Mouse (Mus musculus) liver, embryonic 14.5 days (tissue): Measurements from ENCODE around the gene Nrp2. TPM values are rescaled to one million over a fixed set of nuclear protein-coding genes. Genes with fewer than 3 reads are reported as not detected.

ENCODE experiments used
- ATAC-seq: fragments of 200-750 bp; cut with Nextera tagmentation; 2 replicates; pipeline ENCODE4 v1.8.0; 2017; ENCODE audit warnings: moderate number of reproducible peaks, mild to moderate bottlenecking, moderate library complexity; ENCODE audit not compliant: insufficient read depth
- DNase-seq, 3 experiments: peaks; one replicate each; pipeline ENCODE4 v3.0.0-alpha.2; 2012 to 2013; ENCODE audit warnings: low read depth in 3 of 3, low spot score in 3 of 3
- H3K27ac ChIP-seq: fragments of 300-500 bp; sonication (generic); 2 replicates; pipeline ENCODE4 v1.5.1; 2014; ENCODE audit warnings: moderate library complexity, mild to moderate bottlenecking, control low read depth, inconsistent platforms
- H3K27me3 ChIP-seq: fragments of 300-500 bp; sonication (generic); 2 replicates; pipeline ENCODE4 v1.6.1; 2014; ENCODE audit warnings: mild to moderate bottlenecking, low read length, moderate library complexity; ENCODE audit not compliant: control insufficient read depth, insufficient read depth
- H3K36me3 ChIP-seq: fragments of 300-500 bp; sonication (generic); replicated peaks from 2 replicates; pipeline ENCODE4 v1.6.1; 2014; ENCODE audit warnings: low read depth; ENCODE audit not compliant: control insufficient read depth, insufficient read depth
- H3K4me1 ChIP-seq, 2 experiments: fragments of 200-500 bp in 1 of 2; fragments of 300-500 bp in 1 of 2; sonication (generic) in 1 of 2; replicated peaks; 2 replicates each; pipeline ENCODE4 v1.6.1; 2012 to 2014; ENCODE audit warnings: antibody characterized with exemption in 1 of 2, inconsistent platforms in 1 of 2, low read length in 1 of 2; ENCODE audit not compliant: control insufficient read depth in 2 of 2, insufficient read depth in 2 of 2
- H3K4me2 ChIP-seq: fragments of 300-500 bp; sonication (generic); 2 replicates; pipeline ENCODE4 v1.6.1; 2014; ENCODE audit warnings: low read depth, mild to moderate bottlenecking, control low read depth, moderate library complexity
- H3K4me3 ChIP-seq, 2 experiments: fragments of 200-500 bp in 1 of 2; fragments of 300-500 bp in 1 of 2; sonication (generic) in 1 of 2; 2 replicates each; pipeline ENCODE4 v1.5.1; 2012 to 2014; ENCODE audit warnings: low read depth in 2 of 2, low read length in 2 of 2, mild to moderate bottlenecking in 2 of 2, control low read depth in 1 of 2, inconsistent platforms in 1 of 2, moderate library complexity in 1 of 2; ENCODE audit not compliant: insufficient read depth in 1 of 2
- H3K9ac ChIP-seq: fragments of 300-500 bp; sonication (generic); replicated peaks from 2 replicates; pipeline ENCODE4 v1.6.1; 2014; ENCODE audit warnings: mild to moderate bottlenecking, control low read depth, moderate library complexity
- H3K9me3 ChIP-seq: fragments of 300-500 bp; sonication (generic); 2 replicates; pipeline ENCODE4 v1.6.1; 2016; ENCODE audit warnings: low read length, mixed read lengths; ENCODE audit not compliant: control insufficient read depth
- CTCF ChIP-seq: IDR thresholded peaks from 2 replicates; pipeline ENCODE4 v1.5.1; 2016; ENCODE audit warnings: antibody characterized with exemption, low read depth, control low read depth
- EP300 ChIP-seq: IDR thresholded peaks from 2 replicates; pipeline ENCODE4 v1.6.1; 2016; ENCODE audit warnings: antibody characterized with exemption, low read depth
- WGBS: fragments of 180-500 bp; shearing (Covaris S2); extraction: QIAGEN DNeasy Blood & Tissue Kit; methylation state at CpG from one replicate; pipeline ENCODE4 v1.1.7; 2014; ENCODE audit not compliant: insufficient replicate concordance; 5-methylcytosine and 5-hydroxymethylcytosine counted together
- polyA plus RNA-seq, 2 experiments: library from polyadenylated mRNA; depleted of rRNA in 1 of 2; stranded (reverse) in 1 of 2; unstranded in 1 of 2; fragments of >200 nt; fragmentation: Nextera tagmentation in 1 of 2; extraction: Ambion mirVana in 1 of 2; gene quantifications; 2 replicates each; pipeline versions ENCODE4 v1.2.1 to v1.2.3; 2012 to 2014

The Nrp2 gene
- polyA plus RNA-seq, 2 experiments = 0.32 to 0.76 TPM

DNA sequence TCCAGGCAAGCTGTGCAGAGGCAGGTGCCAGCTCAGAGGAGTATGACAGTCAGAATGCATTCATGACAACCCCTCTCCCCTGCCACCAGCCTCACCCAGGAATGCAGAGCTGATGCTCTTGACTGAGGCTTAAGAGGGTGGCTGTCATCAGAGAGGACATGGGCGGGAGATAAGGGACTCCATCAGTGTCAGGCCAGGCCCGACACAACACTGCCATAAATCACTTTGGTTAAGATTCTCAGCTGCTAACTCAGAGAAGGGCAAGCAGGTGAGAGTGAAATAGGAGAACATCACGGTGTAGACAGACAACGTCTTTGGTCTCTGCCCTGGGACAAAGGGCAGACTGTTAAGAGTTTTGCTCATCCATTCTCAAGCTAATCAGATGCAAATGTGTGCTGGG, 125.1 kb downstream of the Nrp2 start:
- ATAC-seq (no peak), DNase-seq (no peak)
- H3K4me3 ChIP-seq = no peak overlapping the region
- H3K36me3 ChIP-seq = no peaks in the 10 kb centered on the region
- H3K9ac ChIP-seq = no peak overlapping the region
- no peak overlapping the region for H3K27ac ChIP-seq
- H3K4me1 ChIP-seq = no peaks in the 10 kb centered on the region; a peak in 1 of 4 replicates
- TF ChIP-seq CTCF (no peak), EP300 (no peak)
- H3K27me3 ChIP-seq = no peaks in the 10 kb centered on the region
- 43% methylated on average over 4 of the region's 4 CpGs for WGBS
- H3K4me2 ChIP-seq = no peak overlapping the region
- no peaks in the 10 kb centered on the region for H3K9me3 ChIP-seq

DNA sequence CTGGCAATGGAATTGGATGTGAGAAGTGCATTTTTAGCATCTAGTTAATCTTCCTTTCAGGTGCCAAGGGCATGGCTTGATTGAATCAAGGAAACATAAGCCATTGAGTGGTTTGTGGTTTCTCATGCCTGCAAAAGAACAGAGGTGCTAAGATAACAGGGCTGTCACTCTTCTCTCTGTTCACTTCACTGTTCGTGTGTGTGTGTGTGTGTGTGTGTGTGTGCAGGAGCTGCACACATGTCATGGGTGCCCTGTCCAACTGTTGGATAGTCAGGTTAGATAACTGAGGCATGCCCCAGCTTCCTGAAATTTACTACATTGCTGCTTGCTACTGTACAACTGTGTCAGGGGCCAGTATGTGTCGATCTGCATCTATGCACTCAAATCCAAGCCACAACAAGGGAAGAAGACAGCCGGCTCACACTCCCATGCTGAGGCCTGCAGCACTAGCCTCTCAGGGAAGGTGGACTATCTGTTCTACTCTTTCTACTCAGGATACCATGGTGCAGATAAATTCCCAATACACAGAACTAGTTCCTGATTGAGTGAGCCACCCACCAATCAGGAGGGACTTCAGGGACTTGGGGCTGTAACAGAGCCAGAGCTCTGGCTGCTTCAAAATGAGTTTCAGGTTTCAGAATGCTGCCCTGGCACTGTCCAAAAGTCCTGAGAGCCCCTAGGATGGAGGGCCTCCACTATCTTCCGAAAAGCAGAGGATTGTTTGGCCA, 126.8 kb downstream of the Nrp2 start:
- no peak overlapping the region for H3K4me2 ChIP-seq
- 25% methylated on average over 4 of the region's 4 CpGs for WGBS
- H3K9ac ChIP-seq = no peak overlapping the region
- no peaks in the 10 kb centered on the region for H3K27me3 ChIP-seq
- DNase-seq = no peak
- no peaks in the 10 kb centered on the region; a peak in 1 of 4 replicates for H3K4me1 ChIP-seq
- no peaks in the 10 kb centered on the region for H3K9me3 ChIP-seq
- H3K36me3 ChIP-seq = no peaks in the 10 kb centered on the region
- no peak for TF ChIP-seq CTCF
- no peak overlapping the region for H3K27ac ChIP-seq
- no peak for ATAC-seq
- no peak overlapping the region for H3K4me3 ChIP-seq

DNA sequence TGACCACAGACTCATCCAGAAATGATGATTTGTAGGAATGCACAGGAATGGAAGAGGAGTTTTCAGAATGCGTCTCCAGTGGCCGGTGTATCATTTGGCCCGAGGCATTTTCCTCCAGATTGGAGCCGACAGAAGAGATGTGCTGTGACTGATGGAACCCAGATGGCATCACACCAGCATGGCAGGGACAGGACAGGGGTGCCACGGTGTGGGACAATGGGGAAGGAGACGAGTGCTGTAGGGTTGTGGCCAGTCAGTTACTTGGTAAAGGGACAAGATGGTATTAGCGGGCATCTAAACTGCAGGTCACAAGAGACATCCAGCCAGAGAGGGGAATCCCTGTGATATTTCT, 127.3 kb downstream of the Nrp2 start:
- no peak overlapping the region for H3K9ac ChIP-seq
- no peaks in the 10 kb centered on the region for H3K27me3 ChIP-seq
- no peaks in the 10 kb centered on the region for H3K36me3 ChIP-seq
- H3K4me3 ChIP-seq = no peak overlapping the region
- WGBS = 64% methylated on average over 7 of the region's 7 CpGs
- DNase-seq (no peak), ATAC-seq (no peak)
- TF ChIP-seq EP300 = no peak
- no peak for TF ChIP-seq CTCF
- H3K9me3 ChIP-seq = no peaks in the 10 kb centered on the region
- no peak overlapping the region for H3K4me2 ChIP-seq
- H3K4me1 ChIP-seq = no peaks in the 10 kb centered on the region; a peak in 1 of 4 replicates
- H3K27ac ChIP-seq = no peak overlapping the region

DNA sequence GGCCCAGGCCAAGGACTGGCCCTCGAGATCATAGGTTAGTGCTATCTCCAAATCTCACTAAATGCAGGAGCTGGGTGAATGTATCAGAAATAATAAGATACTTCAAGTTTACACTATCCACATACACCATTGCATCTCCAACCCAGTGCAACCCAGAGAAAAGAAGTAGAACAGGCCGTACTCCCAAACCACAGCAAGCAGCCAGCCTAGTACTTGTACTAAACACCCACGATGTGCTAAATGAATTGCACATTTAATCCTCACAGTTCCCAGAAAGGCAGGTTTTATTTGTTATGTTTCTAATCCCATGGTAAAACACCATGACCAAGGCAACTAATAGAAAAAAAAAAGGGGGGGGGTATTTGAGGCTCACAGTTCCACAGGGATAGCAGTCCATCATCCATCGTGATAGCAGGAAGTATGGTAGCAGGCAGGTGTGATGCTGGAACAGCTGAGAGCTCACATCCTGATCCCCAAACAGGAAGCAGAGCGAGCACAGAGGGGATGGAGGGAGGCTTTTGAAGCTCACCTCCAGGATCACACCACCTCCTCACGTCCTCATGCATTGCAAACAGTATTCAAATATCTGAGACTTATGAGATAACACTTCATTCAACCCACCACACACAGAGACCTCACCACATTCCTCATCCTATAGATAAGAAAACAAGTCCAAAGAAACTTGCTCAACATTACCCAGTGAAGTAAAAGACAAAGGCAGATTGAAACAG, 128.8 kb downstream of the Nrp2 start:
- no peak overlapping the region for H3K27ac ChIP-seq
- H3K9ac ChIP-seq = no peak overlapping the region
- H3K27me3 ChIP-seq = no peaks in the 10 kb centered on the region
- 41% methylated on average over 6 of the region's 6 CpGs for WGBS
- no peaks in the 10 kb centered on the region; a peak in 1 of 4 replicates for H3K4me1 ChIP-seq
- no peak for DNase-seq
- H3K36me3 ChIP-seq = no peaks in the 10 kb centered on the region
- no peak for TF ChIP-seq CTCF
- no peak for TF ChIP-seq EP300
- H3K4me2 ChIP-seq = no peak overlapping the region
- no peaks in the 10 kb centered on the region for H3K9me3 ChIP-seq
- no peak overlapping the region for H3K4me3 ChIP-seq
- ATAC-seq = no peak

DNA sequence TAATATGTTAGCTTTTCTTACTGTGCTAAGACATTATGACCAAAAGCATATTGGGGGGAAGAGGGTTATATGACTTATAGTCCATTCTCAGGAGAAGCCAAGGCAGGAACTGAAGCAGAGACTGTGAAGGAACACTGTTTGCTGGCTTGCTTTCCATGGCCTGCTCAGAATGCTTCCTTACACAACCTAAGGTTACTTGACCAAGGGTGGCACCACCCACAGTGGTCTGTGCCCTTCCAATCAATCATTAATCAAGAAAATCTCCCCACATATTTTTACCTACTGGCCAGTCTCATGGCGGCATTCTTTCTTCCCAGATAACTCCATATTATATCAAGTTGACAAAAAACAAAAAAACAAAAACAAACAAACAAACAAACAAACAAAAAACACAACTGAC, 130.3 kb downstream of the Nrp2 start:
- no peak overlapping the region for H3K4me3 ChIP-seq
- no peak overlapping the region for H3K9ac ChIP-seq
- H3K9me3 ChIP-seq = no peaks in the 10 kb centered on the region
- DNase-seq (no peak), ATAC-seq (no peak)
- no peaks in the 10 kb centered on the region for H3K36me3 ChIP-seq
- no peak overlapping the region for H3K27ac ChIP-seq
- H3K4me1 ChIP-seq = no peaks in the 10 kb centered on the region; a peak in 1 of 4 replicates
- no peak overlapping the region for H3K4me2 ChIP-seq
- WGBS = 64% methylated on average over 1 of the region's 1 CpGs
- H3K27me3 ChIP-seq = no peaks in the 10 kb centered on the region
- no peak for TF ChIP-seq CTCF
- no peak for TF ChIP-seq EP300
